Mouse (Mus musculus) midbrain, embryonic 16.5 days (tissue): ENCODE measurements around the gene Il17ra. TPM values are rescaled to one million over a fixed set of nuclear protein-coding genes. Genes with fewer than 3 reads are reported as not detected.

Experiments used
- ATAC-seq: fragments of 200-750 bp; cut with Nextera tagmentation; 2 replicates; pipeline ENCODE4 v1.8.0; 2017; ENCODE audit warnings: moderate TSS enrichment
- H3K27ac ChIP-seq: fragments of 300-500 bp; sonication (generic); 2 replicates; pipeline ENCODE4 v1.5.1; 2014; ENCODE audit warnings: mild to moderate bottlenecking, low read length, mixed read lengths
- H3K27me3 ChIP-seq: fragments of 300-500 bp; sonication (generic); 2 replicates; pipeline ENCODE4 v1.6.1; 2014; ENCODE audit warnings: low read depth, low read length, mixed read lengths; ENCODE audit not compliant: control insufficient read depth, insufficient read depth
- H3K36me3 ChIP-seq: fragments of 300-500 bp; sonication (generic); 2 replicates; pipeline ENCODE4 v1.6.1; 2014; ENCODE audit warnings: mild to moderate bottlenecking, low read length, moderate library complexity, mixed read lengths; ENCODE audit not compliant: control insufficient read depth, insufficient read depth
- H3K4me1 ChIP-seq: fragments of 300-500 bp; sonication (generic); 2 replicates; pipeline ENCODE4 v1.6.1; 2014; ENCODE audit warnings: mild to moderate bottlenecking, low read length, mixed read lengths; ENCODE audit not compliant: control insufficient read depth, insufficient read depth
- H3K4me2 ChIP-seq: fragments of 300-500 bp; sonication (generic); 2 replicates; pipeline ENCODE4 v1.6.1; 2014; ENCODE audit warnings: mild to moderate bottlenecking, low read length, mixed read lengths
- H3K4me3 ChIP-seq: fragments of 300-500 bp; sonication (generic); 2 replicates; pipeline ENCODE4 v1.5.1; 2014; ENCODE audit warnings: low read depth, mild to moderate bottlenecking, low read length, moderate library complexity, mixed read lengths
- H3K9ac ChIP-seq: fragments of 300-500 bp; sonication (generic); 2 replicates; pipeline ENCODE4 v1.6.1; 2014; ENCODE audit warnings: low read depth, low read length, mixed read lengths
- H3K9me3 ChIP-seq: fragments of 300-500 bp; sonication (generic); replicated peaks from 2 replicates; pipeline ENCODE4 v1.6.1; 2014; ENCODE audit warnings: mild to moderate bottlenecking, low read length, mixed read lengths; ENCODE audit not compliant: control insufficient read depth, poor library complexity, severe bottlenecking
- WGBS: fragments of 180-500 bp; shearing (Covaris S2); extraction: QIAGEN DNeasy Blood & Tissue Kit; methylation state at CpG from one replicate; pipeline ENCODE4 v1.1.7; 2014; 5-methylcytosine and 5-hydroxymethylcytosine counted together
- polyA plus RNA-seq: library from polyadenylated mRNA; unstranded; fragments of >200 nt; fragmentation: Nextera tagmentation; extraction: Ambion mirVana; gene quantifications from 2 replicates; pipeline ENCODE4 v1.2.1, GENCODE M21; 2015

Gene Il17ra
- polyA plus RNA-seq, 1 experiment from 2014 or later: 2.3 TPM

DNA sequence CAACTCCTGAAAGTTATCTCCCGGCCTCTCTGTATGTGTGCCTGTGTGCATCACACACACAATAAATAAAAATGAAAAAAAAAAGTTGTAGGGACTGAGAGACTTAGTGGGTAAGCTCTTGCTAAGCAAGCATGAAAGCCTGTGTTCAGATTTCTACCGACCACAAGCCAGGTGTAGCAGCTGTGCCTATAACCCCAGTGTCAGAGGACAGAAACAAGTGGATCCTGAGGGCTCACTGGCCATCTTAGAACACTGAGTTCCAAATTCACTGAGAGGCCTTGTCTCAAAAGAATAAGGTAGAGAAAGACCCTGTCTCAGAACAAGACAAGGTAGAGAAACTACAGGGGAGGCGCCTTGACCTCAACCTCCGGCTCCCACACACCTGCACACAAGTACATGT is 5.2 kb downstream of the Il17ra start:
- Histone ChIP-seq H3K36me3 (no peaks in the 10 kb centered on the region), H3K4me3 (no peak overlapping the region), H3K27ac (no peak overlapping the region), H3K4me2 (no peak overlapping the region), H3K27me3 (peaks cover 12% of the 10 kb centered on the region), H3K4me1 (peaks cover 8% of the 10 kb centered on the region; the same call in 1 of the 2 replicates), H3K9ac (no peak overlapping the region), H3K9me3 (no peaks in the 10 kb centered on the region)
- no peak for ATAC-seq
- WGBS: 95% methylated on average over 4 of the region's 4 CpGs

DNA sequence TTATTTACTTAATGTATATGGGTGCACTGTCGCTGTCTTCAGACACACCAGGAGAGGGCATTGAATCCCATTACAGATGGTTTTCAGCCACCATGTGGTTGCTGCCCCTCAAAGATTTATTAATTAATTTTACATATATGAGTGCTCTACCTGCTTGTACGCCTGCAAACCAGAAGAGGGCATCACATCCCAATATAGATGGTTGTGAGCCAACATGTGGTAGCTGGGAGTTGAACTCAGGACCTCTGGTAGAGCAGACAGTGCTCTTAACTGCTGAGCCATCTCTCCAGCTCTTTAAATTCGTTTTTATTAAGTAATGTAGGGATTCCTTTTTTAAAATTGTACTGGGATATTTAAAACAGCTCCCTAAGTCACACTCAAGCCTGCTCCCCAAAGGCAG is 6.2 kb downstream of the Il17ra start:
- peaks cover 6% of the 10 kb centered on the region; the same call in 1 of the 2 replicates for H3K4me1 ChIP-seq
- H3K36me3 ChIP-seq: no peaks in the 10 kb centered on the region
- H3K27me3 ChIP-seq: peaks cover 7% of the 10 kb centered on the region
- no peak overlapping the region for H3K4me2 ChIP-seq
- no peak overlapping the region for H3K9ac ChIP-seq
- H3K27ac ChIP-seq: no peak overlapping the region
- no peaks in the 10 kb centered on the region for H3K9me3 ChIP-seq
- no peak overlapping the region for H3K4me3 ChIP-seq
- ATAC-seq: no peak
- WGBS: 67% methylated on average over 3 of the region's 3 CpGs

DNA sequence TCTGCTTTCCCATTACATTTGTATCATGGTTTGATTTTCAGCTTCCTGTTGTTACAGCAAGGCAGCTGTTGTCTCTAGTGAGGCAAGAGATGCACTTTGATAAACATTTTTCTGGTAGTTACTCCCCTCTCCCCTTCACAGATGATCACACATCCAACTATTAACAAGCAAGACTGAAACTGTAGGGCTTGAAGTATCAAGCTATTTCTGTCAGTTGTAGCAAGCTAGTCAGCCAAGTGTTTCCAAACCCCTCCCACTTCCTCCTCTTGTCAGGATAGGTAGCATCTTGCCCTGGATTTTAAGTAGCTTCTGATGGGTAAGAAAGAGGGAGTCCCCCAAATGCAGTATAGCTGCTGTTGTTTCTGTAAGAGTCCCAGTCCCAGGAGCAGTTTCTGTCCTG is 6.7 kb downstream of the Il17ra start:
- Histone ChIP-seq H3K9me3 (no peaks in the 10 kb centered on the region), H3K4me2 (no peak overlapping the region), H3K4me1 (peaks cover 6% of the 10 kb centered on the region; the same call in 1 of the 2 replicates), H3K27ac (no peak overlapping the region), H3K4me3 (no peak overlapping the region), H3K27me3 (peaks cover 4% of the 10 kb centered on the region), H3K9ac (no peak overlapping the region), H3K36me3 (no peaks in the 10 kb centered on the region)
- no peak for ATAC-seq

DNA sequence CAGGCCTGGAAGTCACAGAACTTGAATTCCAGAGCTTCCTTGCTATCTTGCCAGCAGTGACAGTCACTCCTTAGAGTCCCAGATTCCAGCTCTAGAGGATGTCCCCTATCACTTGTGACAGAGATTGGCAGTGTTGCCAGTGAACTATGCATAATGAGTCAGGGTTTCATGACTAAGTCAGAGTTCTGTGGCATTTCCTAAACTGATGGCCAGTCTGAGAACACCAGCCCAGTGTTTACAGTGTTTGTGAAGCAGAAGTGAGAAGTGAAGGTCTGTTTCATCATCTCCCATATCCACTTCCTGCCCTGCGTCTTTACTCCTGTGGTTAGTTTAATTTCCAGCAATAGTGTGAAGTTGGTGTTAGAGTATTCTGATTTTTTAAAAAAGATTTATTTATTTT is 7.6 kb downstream of the Il17ra start:
- 96% methylated on average over 1 of the region's 1 CpGs for WGBS
- Histone ChIP-seq H3K27me3 (no peaks in the 10 kb centered on the region), H3K9me3 (no peaks in the 10 kb centered on the region), H3K36me3 (no peaks in the 10 kb centered on the region), H3K4me2 (no peak overlapping the region), H3K9ac (no peak overlapping the region), H3K4me3 (no peak overlapping the region), H3K27ac (no peak overlapping the region), H3K4me1 (peaks cover 6% of the 10 kb centered on the region; the same call in 1 of the 2 replicates)
- ATAC-seq: no peak

DNA sequence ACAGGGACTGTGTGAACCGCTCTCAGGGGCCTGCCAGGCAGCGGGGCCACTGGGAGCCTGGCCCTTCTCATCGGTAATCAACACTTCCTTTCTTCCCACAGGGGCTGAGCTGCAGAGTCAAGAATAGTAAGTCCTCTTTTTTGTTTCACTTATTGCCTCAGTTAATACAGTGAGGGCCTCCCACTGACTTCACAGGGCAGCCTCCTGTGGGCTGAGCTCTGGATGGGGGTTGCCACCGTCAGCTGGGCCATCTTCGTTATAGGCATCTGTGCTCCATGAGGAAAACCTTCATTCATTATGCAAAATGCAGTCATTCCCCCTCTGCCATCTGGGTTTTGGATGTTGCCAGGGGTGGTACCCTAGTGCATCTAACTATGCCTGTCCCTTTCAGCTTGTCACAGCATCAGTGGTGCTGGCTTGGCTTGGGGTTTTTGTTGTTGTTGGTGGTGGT is 9.0 kb downstream of the Il17ra start:
- Histone ChIP-seq H3K4me2 (no peak overlapping the region), H3K36me3 (no peaks in the 10 kb centered on the region), H3K9me3 (no peaks in the 10 kb centered on the region), H3K27me3 (no peaks in the 10 kb centered on the region), H3K4me1 (peaks cover 6% of the 10 kb centered on the region; the same call in 1 of the 2 replicates), H3K4me3 (no peak overlapping the region), H3K27ac (no peak overlapping the region; the same call in 1 of the 2 replicates), H3K9ac (no peak overlapping the region)
- ATAC-seq: peak; percentile 61
- WGBS: 2% methylated on average over 5 of the region's 5 CpGs

DNA sequence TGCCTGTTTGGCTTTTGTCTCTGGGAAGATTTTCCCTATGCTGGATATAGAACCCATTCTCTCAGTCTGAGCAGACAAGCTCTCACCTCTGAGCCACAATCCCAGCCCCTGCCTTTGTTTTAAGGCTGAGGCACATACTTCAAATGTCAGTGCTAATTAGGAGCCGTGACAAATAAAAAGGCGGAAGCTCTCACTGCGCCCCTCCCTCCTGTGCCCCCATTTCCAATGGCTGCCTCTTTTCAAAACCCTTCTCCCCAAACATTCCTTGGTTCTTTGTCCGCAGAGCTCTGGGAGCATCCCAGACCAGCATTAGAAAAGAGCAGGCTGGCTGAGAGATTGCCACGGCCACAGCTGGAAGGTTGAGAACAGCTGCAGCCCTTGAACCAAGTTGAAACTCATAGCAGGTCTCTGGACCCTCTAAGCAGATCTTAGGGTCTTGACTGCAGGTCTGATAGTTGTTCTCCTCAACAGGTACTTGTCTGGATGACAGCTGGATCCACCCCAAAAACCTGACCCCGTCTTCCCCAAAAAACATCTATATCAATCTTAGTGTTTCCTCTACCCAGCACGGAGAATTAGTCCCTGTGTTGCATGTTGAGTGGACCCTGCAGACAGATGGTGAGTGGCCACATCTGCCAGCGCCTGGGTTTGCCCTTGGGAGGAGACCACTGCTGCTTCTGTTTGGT is 9.6 kb downstream of the Il17ra start:
- Histone ChIP-seq H3K9me3 (no peaks in the 10 kb centered on the region), H3K27me3 (no peaks in the 10 kb centered on the region), H3K4me1 (peaks cover 6% of the 10 kb centered on the region; the same call in 1 of the 2 replicates), H3K9ac (no peak overlapping the region), H3K4me3 (no peak overlapping the region), H3K27ac (no peak overlapping the region; the same call in 1 of the 2 replicates), H3K4me2 (no peak overlapping the region), H3K36me3 (no peaks in the 10 kb centered on the region)
- peak; percentile 47; the same call in 1 of the 2 replicates for ATAC-seq
- WGBS: 14% methylated on average over 8 of the region's 8 CpGs

DNA sequence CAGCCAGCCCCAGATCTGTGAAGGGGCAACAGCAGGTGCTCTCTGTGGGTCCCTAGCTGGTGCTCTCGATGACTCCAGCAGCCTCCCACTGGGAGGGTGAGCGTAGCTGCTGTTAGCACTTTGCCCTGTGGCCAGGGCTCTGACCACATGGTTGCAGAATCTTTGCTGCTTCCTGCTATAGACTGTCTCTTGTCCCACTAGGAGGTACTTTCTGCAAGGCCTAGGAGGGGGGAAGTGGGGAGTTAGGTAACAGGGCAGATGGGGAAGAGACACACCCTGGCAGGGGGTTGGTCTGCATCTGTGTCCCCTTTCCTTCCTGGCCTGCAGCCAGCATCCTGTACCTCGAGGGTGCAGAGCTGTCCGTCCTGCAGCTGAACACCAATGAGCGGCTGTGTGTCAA is 10.4 kb downstream of the Il17ra start:
- Histone ChIP-seq H3K4me2 (no peak overlapping the region), H3K9ac (no peak overlapping the region), H3K4me1 (peaks cover 6% of the 10 kb centered on the region; the same call in 1 of the 2 replicates), H3K4me3 (no peak overlapping the region), H3K27me3 (no peaks in the 10 kb centered on the region), H3K9me3 (no peaks in the 10 kb centered on the region), H3K27ac (no peak overlapping the region), H3K36me3 (no peaks in the 10 kb centered on the region)
- WGBS: 25% methylated on average over 5 of the region's 5 CpGs
- ATAC-seq: no peak

DNA sequence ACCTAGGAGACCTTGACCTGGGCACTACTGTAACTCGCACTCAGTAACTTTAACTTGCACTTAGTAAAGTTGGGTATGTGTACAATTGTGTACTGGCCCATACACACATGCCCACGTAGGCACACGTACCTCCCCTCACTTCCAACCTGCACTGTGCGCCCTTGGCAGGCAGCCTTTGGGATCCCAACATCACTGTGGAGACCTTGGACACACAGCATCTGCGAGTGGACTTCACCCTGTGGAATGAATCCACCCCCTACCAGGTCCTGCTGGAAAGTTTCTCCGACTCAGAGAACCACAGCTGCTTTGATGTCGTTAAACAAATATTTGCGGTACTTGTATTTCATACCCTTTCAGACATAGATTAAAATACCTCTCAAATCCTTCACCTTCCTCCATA is 12.2 kb downstream of the Il17ra start:
- Histone ChIP-seq H3K27me3 (no peaks in the 10 kb centered on the region), H3K9ac (no peak overlapping the region), H3K36me3 (no peaks in the 10 kb centered on the region), H3K4me2 (no peak overlapping the region), H3K27ac (no peak overlapping the region), H3K4me3 (no peak overlapping the region), H3K4me1 (peaks cover 6% of the 10 kb centered on the region; the same call in 1 of the 2 replicates), H3K9me3 (no peaks in the 10 kb centered on the region)
- ATAC-seq: no peak
- 80% methylated on average over 8 of the region's 8 CpGs for WGBS

DNA sequence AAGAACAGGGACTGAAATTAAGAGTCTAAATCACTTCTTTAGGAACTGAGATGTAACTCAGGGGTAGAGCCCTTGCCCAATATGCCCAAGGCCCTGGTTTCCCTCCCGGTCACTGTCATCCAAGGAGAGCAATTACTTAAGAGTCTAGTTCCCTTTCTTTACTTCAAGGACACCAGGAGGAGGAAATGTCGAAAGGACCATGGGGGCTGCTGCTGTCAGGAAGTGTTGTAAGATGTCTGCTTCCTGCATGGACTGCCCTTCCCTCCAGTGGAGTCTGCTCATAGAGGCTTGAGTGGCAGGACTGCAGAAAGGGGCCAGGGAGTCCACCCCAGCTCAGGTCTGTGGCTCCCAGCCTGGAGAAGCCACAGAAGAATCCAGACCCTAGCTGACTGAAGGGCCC is 16.3 kb downstream of the Il17ra start:
- Histone ChIP-seq H3K27me3 (no peaks in the 10 kb centered on the region), H3K4me1 (no peaks in the 10 kb centered on the region; the same call in 1 of the 2 replicates), H3K4me2 (no peak overlapping the region), H3K36me3 (no peaks in the 10 kb centered on the region), H3K9ac (no peak overlapping the region), H3K4me3 (no peak overlapping the region), H3K27ac (no peak overlapping the region), H3K9me3 (no peaks in the 10 kb centered on the region)
- WGBS: 95% methylated on average over 2 of the region's 2 CpGs
- ATAC-seq: no peak
